Mouse (Mus musculus) CH12.LX (cell line): ENCODE results near the gene Scp2. TPM values are rescaled to one million over a fixed set of nuclear protein-coding genes. Genes with fewer than 3 reads are reported as not detected.
"Not testable (repeated sequence)": the region's sequence is repeated elsewhere in the genome, so short reads cannot be mapped to it uniquely, and the experiment has no call there.

Experiments used
- DNase-seq: peaks from one replicate; pipeline ENCODE4 v3.0.0-alpha.2; 2013; ENCODE audit errors: extremely low read depth
- H3K27ac ChIP-seq: 2 replicates; pipeline ENCODE4 v1.5.1; 2012; ENCODE audit warnings: low read depth, mild to moderate bottlenecking, control low read depth, moderate library complexity; ENCODE audit not compliant: insufficient read depth
- H3K27me3 ChIP-seq: replicated peaks from 2 replicates; pipeline ENCODE3; 2012; ENCODE audit warnings: inconsistent platforms
- H3K36me3 ChIP-seq, 2 experiments: replicated peaks in 1 of 2; 2 replicates each; pipeline versions ENCODE3 to v1.6.1; 2012; ENCODE audit warnings: inconsistent platforms in 1 of 2, low read length in 1 of 2, mild to moderate bottlenecking in 1 of 2, mixed read lengths in 1 of 2, moderate library complexity in 1 of 2; ENCODE audit not compliant: control insufficient read depth in 1 of 2, insufficient read depth in 1 of 2
- H3K4me1 ChIP-seq, 2 experiments: 2 replicates each; pipeline ENCODE4 v1.6.1; 2012; ENCODE audit warnings: inconsistent platforms in 1 of 2, moderate library complexity in 1 of 2; ENCODE audit not compliant: insufficient read depth in 2 of 2, control insufficient read depth in 1 of 2
- H3K4me2 ChIP-seq: 2 replicates; pipeline ENCODE4 v1.6.1; 2012; ENCODE audit warnings: low read depth, mild to moderate bottlenecking, control low read depth; ENCODE audit not compliant: poor library complexity, insufficient read depth, severe bottlenecking
- H3K4me3 ChIP-seq, 3 experiments: fragments of 150-350 bp in 1 of 3; sonication (generic) in 1 of 3; replicated peaks in 1 of 3; 2 replicates each; pipeline versions ENCODE3 to v1.5.1; 2011 to 2012; ENCODE audit warnings: low read depth in 2 of 3, low read length in 2 of 3, mild to moderate bottlenecking in 2 of 3, moderate library complexity in 2 of 3, control low read depth in 1 of 3, improper control_type of control experiment in 1 of 3, inconsistent platforms in 1 of 3, mixed read lengths in 1 of 3; ENCODE audit not compliant: poor library complexity in 1 of 3
- H3K79me2 ChIP-seq: replicated peaks from 2 replicates; pipeline ENCODE4 v1.6.1; 2012; ENCODE audit warnings: mild to moderate bottlenecking, moderate library complexity; ENCODE audit not compliant: control insufficient read depth, poor library complexity, insufficient read depth, severe bottlenecking; ENCODE audit errors: extremely low read depth
- H3K9ac ChIP-seq: 2 replicates; pipeline ENCODE4 v1.6.1; 2012; ENCODE audit warnings: low read depth, mild to moderate bottlenecking, control low read depth, moderate library complexity; ENCODE audit not compliant: insufficient read depth
- H3K9me3 ChIP-seq: replicated peaks from 2 replicates; pipeline ENCODE3; 2012; ENCODE audit warnings: low read length, inconsistent platforms, mixed read lengths
- CHD2 ChIP-seq: IDR thresholded peaks from 2 replicates; pipeline ENCODE4 v1.6.1; 2011; ENCODE audit warnings: low read length, improper control_type of control experiment
- E2F4 ChIP-seq: IDR thresholded peaks from 2 replicates; pipeline ENCODE4 v1.6.1; 2011; ENCODE audit warnings: low read depth, low read length, improper control_type of control experiment; ENCODE audit not compliant: insufficient replicate concordance
- EP300 ChIP-seq: IDR thresholded peaks from 2 replicates; pipeline ENCODE4 v1.6.1; 2011; ENCODE audit warnings: low read length, improper control_type of control experiment
- IRF4 ChIP-seq: IDR thresholded peaks from 2 replicates; pipeline ENCODE4 v1.6.1; 2014; ENCODE audit warnings: low read depth, mild to moderate bottlenecking, inconsistent platforms, low read length, improper control_type of control experiment
- MAX ChIP-seq: IDR thresholded peaks from 2 replicates; pipeline ENCODE4 v1.6.1; 2011; ENCODE audit warnings: low read length, improper control_type of control experiment
- MEF2A ChIP-seq: IDR thresholded peaks from 2 replicates; pipeline ENCODE4 v1.6.1; 2014; ENCODE audit warnings: low read depth, mild to moderate bottlenecking, inconsistent platforms, low read length, improper control_type of control experiment, borderline replicate concordance
- MXI1 ChIP-seq: IDR thresholded peaks from 2 replicates; pipeline ENCODE4 v1.6.1; 2011; ENCODE audit warnings: mild to moderate bottlenecking, low read depth, low read length, improper control_type of control experiment
- MYC ChIP-seq: IDR thresholded peaks from 2 replicates; pipeline ENCODE4 v1.6.1; 2011; ENCODE audit warnings: low read depth, mild to moderate bottlenecking, improper control_type of control experiment, low read length
- NELFE ChIP-seq: IDR thresholded peaks from 2 replicates; pipeline ENCODE4 v1.6.1; 2011; ENCODE audit warnings: low read depth, low read length, improper control_type of control experiment
- NRF1 ChIP-seq: IDR thresholded peaks from 2 replicates; pipeline ENCODE4 v1.6.1; 2014; ENCODE audit warnings: low read depth, mild to moderate bottlenecking, inconsistent platforms, low read length, improper control_type of control experiment, moderate library complexity
- PAX5 ChIP-seq: IDR thresholded peaks from 2 replicates; pipeline ENCODE4 v1.6.1; 2012; ENCODE audit warnings: low read length, inconsistent platforms, mixed read lengths
- RAD21 ChIP-seq: IDR thresholded peaks from 2 replicates; pipeline ENCODE4 v1.6.1; 2011; ENCODE audit warnings: low read depth, mild to moderate bottlenecking, low read length, improper control_type of control experiment, moderate library complexity
- RCOR1 ChIP-seq: conservative IDR thresholded peaks from 2 replicates; pipeline ENCODE4 v1.6.1; 2012; ENCODE audit warnings: low read depth, mild to moderate bottlenecking, inconsistent platforms, low read length, improper control_type of control experiment
- SIN3A ChIP-seq: IDR thresholded peaks from 2 replicates; pipeline ENCODE4 v1.6.1; 2012; ENCODE audit warnings: low read length, improper control_type of control experiment, inconsistent platforms
- SMC3 ChIP-seq: IDR thresholded peaks from 2 replicates; pipeline ENCODE4 v1.6.1; 2011; ENCODE audit warnings: low read depth, low read length, improper control_type of control experiment
- TBP ChIP-seq: conservative IDR thresholded peaks from 2 replicates; pipeline ENCODE4 v1.6.1; 2011; ENCODE audit warnings: low read depth, low read length, improper control_type of control experiment
- TCF12 ChIP-seq: IDR thresholded peaks from 2 replicates; pipeline ENCODE4 v1.6.1; 2014; ENCODE audit warnings: low read depth, mild to moderate bottlenecking, inconsistent platforms, low read length, improper control_type of control experiment
- USF1 ChIP-seq: IDR thresholded peaks from 2 replicates; pipeline ENCODE4 v1.6.1; 2014; ENCODE audit warnings: low read depth, mild to moderate bottlenecking, inconsistent platforms, low read length, improper control_type of control experiment
- USF2 ChIP-seq: conservative IDR thresholded peaks from 2 replicates; pipeline ENCODE4 v1.6.1; 2011; ENCODE audit warnings: low read depth, low read length, improper control_type of control experiment
- ZC3H11A ChIP-seq: IDR thresholded peaks from 2 replicates; pipeline ENCODE4 v1.6.1; 2012; ENCODE audit warnings: low read depth, mild to moderate bottlenecking, inconsistent platforms, low read length, improper control_type of control experiment
- ZKSCAN1 ChIP-seq: IDR thresholded peaks from 2 replicates; pipeline ENCODE4 v1.6.1; 2012; ENCODE audit warnings: low read depth, inconsistent platforms, low read length, improper control_type of control experiment, borderline replicate concordance
- dilution Hi-C: fragments of 300-500 bp; cut with MboI; formaldehyde crosslinking; loops from 2 replicates; pipeline ENCODE4 v1.14.3; 2020; ENCODE audit warnings: low sequenced_read_pairs; ENCODE audit not compliant: extremely low pct_unique_long_range_greater_than_20kb, extremely low pct_ligation_motif_present
- in situ Hi-C: fragments of 300-500 bp; cut with MboI; formaldehyde crosslinking; loops from 3 replicates; pipeline ENCODE4 v1.14.3; 2019; ENCODE audit warnings: low sequenced_read_pairs, low pct_ligation_motif_present, low pct_unique_long_range_greater_than_20kb, mixed read lengths
- polyA plus RNA-seq: library from polyadenylated mRNA; unstranded; fragments of >175 nt; gene quantifications from 2 replicates; pipeline ENCODE4 v1.2.1, GENCODE M21; 2012; ENCODE audit warnings: low read depth; ENCODE audit not compliant: insufficient read length
- total RNA-seq, 2 experiments: library from RNA; depleted of rRNA; stranded (reverse); fragments of 300-350 nt in 1 of 2; fragments of >200 nt in 1 of 2; gene quantifications; 2 replicates each; pipeline ENCODE4 v1.2.3; 2012 to 2014

Gene Scp2
- total and polyA plus RNA-seq, 3 experiments, result 65.0 to 127 (median 97.8) TPM

DNA sequence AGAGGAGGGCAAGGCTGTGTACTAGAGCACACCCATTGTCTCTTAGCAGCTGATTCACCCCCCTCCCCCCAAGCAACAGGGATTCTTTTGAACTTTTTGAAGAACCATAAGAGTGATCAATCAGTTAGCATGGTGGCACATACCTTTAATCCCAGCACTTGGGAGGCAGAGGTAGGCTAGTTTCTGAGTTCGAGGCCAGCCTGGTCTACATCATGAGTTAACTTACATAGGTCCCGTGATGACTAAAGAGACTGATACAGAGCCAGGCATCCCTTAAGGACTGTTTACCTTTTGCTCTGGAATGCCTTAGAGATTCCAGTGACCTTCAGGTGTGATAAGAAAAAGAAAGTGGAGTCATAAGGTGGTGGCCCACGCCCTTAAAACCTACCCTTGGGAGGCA lies 18.5 kb upstream of the Scp2 start:
- dilution Hi-C loops, result no loop called here

GRCm38 (mm10) chr4:108161936-108162335 lies 17.1 kb upstream of the Scp2 start:
- Histone ChIP-seq H3K9ac (no peak overlapping the region), H3K79me2 (no peaks in the 10 kb centered on the region), H3K4me1 (peaks cover 0 to 4% of the 10 kb centered on the region in 2 experiments; a peak in 1 of 4 replicates), H3K4me3 (no peak overlapping the region), H3K36me3 (no peaks in the 10 kb centered on the region), H3K27me3 (peaks cover 12% of the 10 kb centered on the region)
- in situ Hi-C loops (no loop called here), dilution Hi-C loops (no loop called here)
- TF ChIP-seq SIN3A, result no peak
- TF ChIP-seq TBP, result no peak
- no peak for TF ChIP-seq TCF12
- no peak for TF ChIP-seq USF1
- TF ChIP-seq SMC3, result no peak
- no peak for TF ChIP-seq PAX5
- no peak for TF ChIP-seq CHD2
- TF ChIP-seq MYC, result no peak
- TF ChIP-seq E2F4, result no peak
- TF ChIP-seq MXI1, result no peak
- no peak for TF ChIP-seq NRF1
- no peak for TF ChIP-seq RAD21
- TF ChIP-seq, all 38 proteins: peak for 0
- no peak overlapping the region for H3K4me2 ChIP-seq
- H3K9me3 ChIP-seq, result no peaks in the 10 kb centered on the region
- no peak overlapping the region for H3K27ac ChIP-seq
- DNase-seq, result no peak

More for the DNA sequence above, 18.5 kb upstream of the Scp2 start:
- H3K27me3 ChIP-seq, result peaks cover 12% of the 10 kb centered on the region
- H3K9me3 ChIP-seq, result no peaks in the 10 kb centered on the region
- DNase-seq, result no peak
- no peak for TF ChIP-seq MAX
- TF ChIP-seq TCF12, result no peak
- no peak for TF ChIP-seq MEF2A
- no peak for TF ChIP-seq TBP
- no peak for TF ChIP-seq MXI1
- TF ChIP-seq MYC, result no peak
- no peak for TF ChIP-seq SMC3
- TF ChIP-seq ZKSCAN1, result no peak
- TF ChIP-seq NELFE, result no peak
- TF ChIP-seq NRF1, result no peak
- TF ChIP-seq PAX5, result no peak
- no peak for TF ChIP-seq CHD2
- no peak for TF ChIP-seq E2F4
- no peak for TF ChIP-seq ZC3H11A
- TF ChIP-seq IRF4, result no peak
- no peak for TF ChIP-seq EP300
- no peak for TF ChIP-seq USF2
- TF ChIP-seq RCOR1, result no peak
- H3K4me2 ChIP-seq, result no peak overlapping the region
- H3K79me2 ChIP-seq, result no peaks in the 10 kb centered on the region
- peaks cover 0 to 4% of the 10 kb centered on the region in 2 experiments; a peak in 1 of 4 replicates for H3K4me1 ChIP-seq
- H3K36me3 ChIP-seq, result peaks cover 0 to 7% of the 10 kb centered on the region in 2 experiments
- no peak overlapping the region for H3K9ac ChIP-seq
- in situ Hi-C loops, result no loop called here
- no peak overlapping the region for H3K27ac ChIP-seq
- no peak overlapping the region for H3K4me3 ChIP-seq

- H3K9me3 ChIP-seq, DNase-seq, H3K4me2 ChIP-seq, dilution Hi-C loops, in situ Hi-C loops, H3K36me3 ChIP-seq, H3K4me3 ChIP-seq, H3K27ac ChIP-seq, H3K9ac ChIP-seq, H3K79me2 ChIP-seq, H3K27me3 ChIP-seq, H3K4me1 ChIP-seq: not testable (repeated sequence)
Measured at GRCm38 (mm10) chr4:108155141-108155540, 10.3 kb upstream of the Scp2 start.
